Mouse (Mus musculus) hindbrain, embryonic 11.5 days (tissue): Measurements from ENCODE around the gene Cadps2. TPM values are rescaled to one million over a fixed set of nuclear protein-coding genes. Genes with fewer than 3 reads are reported as not detected.

Experiments used
- ATAC-seq: fragments of 200-750 bp; cut with Nextera tagmentation; 2 replicates; pipeline ENCODE4 v1.8.0; 2017; ENCODE audit warnings: mild to moderate bottlenecking, moderate TSS enrichment, moderate library complexity; ENCODE audit not compliant: low FRiP score
- DNase-seq: peaks from one replicate; pipeline ENCODE4 v3.0.0-alpha.2; 2015; ENCODE audit warnings: low spot score
- H3K27ac ChIP-seq: fragments of 300-500 bp; sonication (generic); 2 replicates; pipeline ENCODE4 v1.5.1; 2014; ENCODE audit warnings: mild to moderate bottlenecking, low read depth, low read length
- H3K27me3 ChIP-seq: fragments of 300-500 bp; sonication (generic); 2 replicates; pipeline ENCODE4 v1.6.1; 2014; ENCODE audit warnings: mild to moderate bottlenecking, low read length, moderate library complexity, mixed read lengths; ENCODE audit not compliant: control insufficient read depth, insufficient read depth
- H3K36me3 ChIP-seq: fragments of 300-500 bp; sonication (generic); 2 replicates; pipeline ENCODE4 v1.6.1; 2014; ENCODE audit warnings: mild to moderate bottlenecking, low read length, moderate library complexity, mixed read lengths; ENCODE audit not compliant: control insufficient read depth, insufficient read depth
- H3K4me1 ChIP-seq: fragments of 300-500 bp; sonication (generic); replicated peaks from 2 replicates; pipeline ENCODE4 v1.6.1; 2014; ENCODE audit warnings: low read length, mixed read lengths; ENCODE audit not compliant: control insufficient read depth, insufficient read depth
- H3K4me2 ChIP-seq: fragments of 300-500 bp; sonication (generic); replicated peaks from 2 replicates; pipeline ENCODE4 v1.6.1; 2014; ENCODE audit warnings: mild to moderate bottlenecking, low read depth, low read length
- H3K4me3 ChIP-seq: fragments of 300-500 bp; sonication (generic); 2 replicates; pipeline ENCODE4 v1.5.1; 2014; ENCODE audit warnings: low read depth, low read length
- H3K9ac ChIP-seq: fragments of 300-500 bp; sonication (generic); 2 replicates; pipeline ENCODE4 v1.6.1; 2014; ENCODE audit warnings: low read depth, low read length
- H3K9me3 ChIP-seq: fragments of 300-500 bp; sonication (generic); 2 replicates; pipeline ENCODE4 v1.6.1; 2016; ENCODE audit warnings: low read length; ENCODE audit not compliant: control insufficient read depth
- WGBS: fragments of 180-500 bp; shearing (Covaris S2); extraction: QIAGEN DNeasy Blood & Tissue Kit; methylation state at CpG from one replicate; pipeline ENCODE4 v1.1.7; 2014; 5-methylcytosine and 5-hydroxymethylcytosine counted together
- polyA plus RNA-seq: library from polyadenylated mRNA; unstranded; fragments of >200 nt; fragmentation: Nextera tagmentation; extraction: Ambion mirVana; gene quantifications from 2 replicates; pipeline ENCODE4 v1.2.1, GENCODE M21; 2014

Gene Cadps2
- polyA plus RNA-seq, 1 experiment from 2014 or later, result 2.2 TPM

- Histone ChIP-seq H3K9ac (no peak overlapping the region), H3K4me2 (no peak overlapping the region), H3K36me3 (no peaks in the 10 kb centered on the region), H3K4me3 (no peak overlapping the region), H3K4me1 (no peaks in the 10 kb centered on the region), H3K27me3 (no peaks in the 10 kb centered on the region), H3K9me3 (no peaks in the 10 kb centered on the region), H3K27ac (no peak overlapping the region)
- no peak for DNase-seq
- no peak for ATAC-seq
- 39% methylated on average over 3 of the region's 3 CpGs for WGBS
Measured at GRCm38 (mm10) chr6:23732750-23733149, 106.5 kb downstream of the Cadps2 start.

- Histone ChIP-seq H3K36me3 (no peaks in the 10 kb centered on the region), H3K27ac (no peak overlapping the region), H3K4me3 (no peak overlapping the region), H3K4me2 (no peak overlapping the region), H3K9ac (no peak overlapping the region), H3K4me1 (no peaks in the 10 kb centered on the region), H3K27me3 (no peaks in the 10 kb centered on the region), H3K9me3 (no peaks in the 10 kb centered on the region)
- ATAC-seq (no peak), DNase-seq (no peak)
- WGBS, result 86% methylated on average over 3 of the region's 3 CpGs
Measured at GRCm38 (mm10) chr6:23728620-23729019, 110.6 kb downstream of the Cadps2 start.

DNA sequence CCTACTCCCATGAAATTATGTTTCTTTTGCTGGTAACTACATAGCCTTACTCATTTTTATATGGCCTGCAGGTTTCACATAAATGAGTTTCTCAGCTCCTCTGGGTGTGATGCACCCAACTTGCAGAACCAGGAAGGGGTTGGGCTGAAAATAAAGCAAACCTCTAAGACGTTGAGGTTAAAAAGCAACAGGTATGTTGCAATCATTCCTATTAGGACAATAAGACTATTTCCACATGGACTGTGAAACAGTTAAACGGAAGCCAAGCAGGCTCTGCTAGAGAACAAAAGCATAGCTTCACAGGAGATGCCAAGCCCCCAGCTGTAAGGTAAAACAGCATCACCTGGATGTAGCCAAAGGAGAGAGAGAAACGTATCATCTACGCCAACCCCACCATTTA is 115.5 kb downstream of the Cadps2 start:
- H3K36me3 ChIP-seq, result no peaks in the 10 kb centered on the region
- no peaks in the 10 kb centered on the region for H3K4me1 ChIP-seq
- no peak overlapping the region for H3K4me3 ChIP-seq
- no peak overlapping the region for H3K27ac ChIP-seq
- H3K4me2 ChIP-seq, result no peak overlapping the region
- H3K27me3 ChIP-seq, result no peaks in the 10 kb centered on the region
- WGBS, result 86% methylated on average over 4 of the region's 4 CpGs
- no peak for DNase-seq
- no peak overlapping the region for H3K9ac ChIP-seq
- H3K9me3 ChIP-seq, result no peaks in the 10 kb centered on the region
- no peak for ATAC-seq

DNA sequence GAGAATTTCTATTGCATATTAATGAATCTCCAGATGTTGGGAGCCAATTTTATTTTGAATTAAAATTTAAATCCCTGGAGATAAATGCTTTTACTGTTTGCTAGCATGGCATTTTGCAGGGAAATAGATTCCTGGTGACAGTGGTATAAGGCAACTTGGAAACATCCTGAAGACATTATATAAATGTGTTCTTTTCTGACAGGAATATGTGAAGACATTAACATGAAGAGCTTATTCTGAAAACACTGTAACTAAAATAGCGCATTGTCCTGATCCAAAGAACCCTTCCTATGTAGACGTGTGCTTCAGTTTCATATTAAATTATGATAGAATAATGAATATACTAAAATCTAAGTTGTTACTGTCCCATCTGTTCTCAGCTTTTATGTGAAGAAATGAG is 118.8 kb downstream of the Cadps2 start:
- Histone ChIP-seq H3K27me3 (no peaks in the 10 kb centered on the region), H3K4me1 (no peaks in the 10 kb centered on the region), H3K36me3 (no peaks in the 10 kb centered on the region), H3K9ac (no peak overlapping the region), H3K4me3 (no peak overlapping the region), H3K4me2 (no peak overlapping the region), H3K9me3 (no peaks in the 10 kb centered on the region), H3K27ac (no peak overlapping the region)
- DNase-seq (no peak), ATAC-seq (no peak)
- WGBS, result 90% methylated on average over 2 of the region's 2 CpGs

DNA sequence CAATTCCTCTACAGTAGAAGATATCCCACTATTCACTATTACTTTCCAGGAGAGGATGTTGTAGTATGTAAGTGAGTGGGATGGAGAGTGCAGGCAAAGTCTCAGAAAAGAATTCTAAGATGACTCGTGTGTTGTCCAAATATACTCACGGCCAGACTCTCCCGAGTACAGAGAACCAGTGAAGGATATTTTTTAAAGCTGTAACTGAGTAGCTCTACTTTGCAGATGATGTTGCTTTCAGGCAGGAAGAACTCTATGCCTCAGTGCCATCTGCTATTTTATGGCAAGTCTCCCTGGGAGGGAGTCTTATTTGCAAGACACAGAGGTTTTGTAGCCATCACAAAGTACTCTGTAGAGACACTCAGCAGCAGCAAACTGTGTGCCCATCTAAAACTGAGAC is 131.7 kb downstream of the Cadps2 start:
- Histone ChIP-seq H3K36me3 (no peaks in the 10 kb centered on the region), H3K27ac (no peak overlapping the region), H3K9ac (no peak overlapping the region), H3K4me3 (no peak overlapping the region), H3K4me2 (no peak overlapping the region), H3K27me3 (no peaks in the 10 kb centered on the region), H3K4me1 (no peaks in the 10 kb centered on the region), H3K9me3 (no peaks in the 10 kb centered on the region)
- 86% methylated on average over 3 of the region's 3 CpGs for WGBS
- DNase-seq, result no peak
- ATAC-seq, result no peak

DNA sequence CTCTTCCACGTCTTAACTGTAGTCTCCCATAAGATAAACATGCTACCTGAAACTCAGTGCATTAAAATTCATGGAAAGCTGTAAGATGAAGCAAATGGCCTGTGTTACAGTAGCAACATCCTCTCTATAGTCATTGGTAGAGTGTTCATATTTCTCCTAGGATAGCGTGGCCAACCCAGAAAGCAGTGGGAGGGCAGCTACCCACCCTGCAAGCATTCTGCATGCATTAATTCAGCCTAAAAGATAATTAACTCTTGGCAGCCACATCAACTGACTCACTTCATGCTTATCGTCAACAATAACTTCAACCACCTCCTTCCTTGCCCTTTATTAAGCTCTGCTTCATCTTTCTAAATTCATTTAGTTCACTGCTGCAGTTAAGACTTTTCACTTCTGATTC is 138.3 kb downstream of the Cadps2 start:
- DNase-seq (no peak), ATAC-seq (no peak)
- no peaks in the 10 kb centered on the region for H3K4me1 ChIP-seq
- no peak overlapping the region for H3K27ac ChIP-seq
- H3K9ac ChIP-seq, result no peak overlapping the region
- no peak overlapping the region for H3K4me2 ChIP-seq
- H3K9me3 ChIP-seq, result no peaks in the 10 kb centered on the region
- 86% methylated on average over 3 of the region's 3 CpGs for WGBS
- no peak overlapping the region for H3K4me3 ChIP-seq
- no peaks in the 10 kb centered on the region for H3K27me3 ChIP-seq
- H3K36me3 ChIP-seq, result no peaks in the 10 kb centered on the region

DNA sequence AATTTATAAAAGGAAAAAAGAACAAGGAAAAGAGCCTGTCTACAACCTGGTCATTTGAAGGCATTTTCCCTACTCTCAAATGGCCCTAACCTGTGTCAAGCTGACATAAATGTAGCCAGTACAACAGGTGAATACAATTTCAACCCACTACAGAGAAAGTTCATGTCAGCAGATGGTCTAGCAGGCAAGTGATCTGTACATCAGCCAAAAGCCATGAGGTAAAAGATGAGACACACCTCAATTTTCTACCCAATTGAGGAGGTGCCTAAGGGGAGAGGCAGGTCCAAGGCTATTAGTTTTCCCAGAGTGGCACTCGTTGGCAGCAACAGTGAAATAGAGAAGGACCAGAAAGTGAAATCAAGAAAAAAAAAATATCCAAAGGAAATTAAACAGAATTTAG is 161.0 kb downstream of the Cadps2 start:
- H3K4me3 ChIP-seq, result no peak overlapping the region
- H3K27ac ChIP-seq, result no peak overlapping the region
- no peak overlapping the region for H3K4me2 ChIP-seq
- no peaks in the 10 kb centered on the region for H3K9me3 ChIP-seq
- WGBS, result 70% methylated on average over 1 of the region's 1 CpGs
- H3K9ac ChIP-seq, result no peak overlapping the region
- ATAC-seq, result no peak
- no peak for DNase-seq
- H3K36me3 ChIP-seq, result no peaks in the 10 kb centered on the region
- H3K4me1 ChIP-seq, result no peaks in the 10 kb centered on the region
- no peaks in the 10 kb centered on the region for H3K27me3 ChIP-seq

DNA sequence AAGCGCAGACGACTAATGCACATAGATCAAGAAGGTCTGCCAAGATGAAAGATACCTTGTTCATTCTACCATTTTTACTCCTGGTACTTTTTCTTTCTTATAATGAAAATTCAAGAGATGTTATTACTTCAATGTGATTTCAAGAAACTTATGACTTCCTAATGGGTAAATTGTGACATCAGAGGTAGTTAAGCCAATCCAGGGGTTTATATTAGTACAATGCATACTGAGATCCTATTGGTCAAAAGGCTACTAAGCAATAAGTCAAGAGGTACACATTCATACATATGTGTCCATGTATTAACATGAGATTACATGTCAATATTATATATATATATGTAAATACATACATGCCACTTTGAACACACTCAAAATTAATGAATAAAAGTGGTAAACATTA is 184.2 kb downstream of the Cadps2 start, which contains the start of gene Rnf148:
TSS of gene Rnf148 (minus strand) at position 101 of the 400 bp plus-strand sequence.
- no peak within 1 kb of the TSS for H3K9ac ChIP-seq
- H3K36me3 ChIP-seq, result no peaks in the 10 kb centered on the region
- H3K9me3 ChIP-seq, result no peaks in the 10 kb centered on the region
- no peaks in the 10 kb centered on the region for H3K4me1 ChIP-seq
- ATAC-seq (no peak), DNase-seq (no peak)
- H3K27me3 ChIP-seq, result no peaks in the 10 kb centered on the region
- no peak within 1 kb of the TSS for H3K4me3 ChIP-seq
- H3K4me2 ChIP-seq, result no peak within 1 kb of the TSS
- H3K27ac ChIP-seq, result no peak within 1 kb of the TSS
- 96% methylated on average over 2 of the region's 2 CpGs for WGBS

- H3K9me3 ChIP-seq, result no peaks in the 10 kb centered on the region
Measured at GRCm38 (mm10) chr6:23650205-23650604, 189.0 kb downstream of the Cadps2 start, which contains the start of gene Rnf133. Rnf133 (minus strand) TSS chr6:23650305.

More at GRCm38 (mm10) chr6:23650205-23650604, 189.0 kb downstream of the Cadps2 start, which contains the start of gene Rnf133:
- no peaks in the 10 kb centered on the region for H3K27me3 ChIP-seq
- no peaks in the 10 kb centered on the region for H3K4me1 ChIP-seq
- no peak within 1 kb of the TSS for H3K4me3 ChIP-seq
- H3K9ac ChIP-seq, result no peak within 1 kb of the TSS
- DNase-seq (no peak), ATAC-seq (no peak)
- no peaks in the 10 kb centered on the region for H3K36me3 ChIP-seq
- H3K27ac ChIP-seq, result no peak within 1 kb of the TSS
- H3K4me2 ChIP-seq, result no peak within 1 kb of the TSS
- 95% methylated on average over 2 of the region's 2 CpGs for WGBS
